Mouse (Mus musculus): ENCODE results near the gene Trip10.

- 0 out of 2 replicates have a peak, but pooled peaks have one; percentile 21 for TF ChIP-seq POLR2A (IDR thresholded peaks at IDR 0.05; ENCODE audit: insufficient read depth, low read depth, low read length)
- TF ChIP-seq CTCF (IDR thresholded peaks at IDR 0.05): no peak
- TF ChIP-seq EP300 (IDR thresholded peaks at IDR 0.05; ENCODE audit: insufficient read depth, low read depth, low read length): peak; percentile 96
These were observed 10.5 kb downstream of the Trip10 start for GRCm38 (mm10) chr17:57259742-57260141.

Data from heart, adult 2 months (tissue).